Mouse (Mus musculus): ENCODE data around the gene Cab39l.

Gene Cab39l

DNA sequence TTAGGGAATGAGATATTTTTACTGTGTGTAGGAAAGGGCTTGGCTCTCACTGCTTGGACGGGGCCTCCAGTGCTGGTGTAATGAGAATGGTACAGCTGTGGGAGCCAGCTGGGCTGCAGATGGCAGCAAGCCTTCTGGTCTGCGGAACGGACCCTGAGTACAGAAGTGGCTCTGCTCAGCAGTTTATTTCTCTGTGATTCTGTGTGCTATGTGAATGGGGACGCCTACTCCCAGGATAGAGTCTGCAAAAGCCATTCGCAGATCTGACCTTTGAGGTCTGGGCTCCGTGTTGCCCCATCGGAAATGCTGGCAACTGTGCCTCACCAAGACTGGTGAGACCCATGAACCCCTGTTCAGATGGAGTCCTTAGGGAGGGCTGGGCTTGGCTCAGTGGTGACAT lies 187.1 kb downstream of the Cab39l start:
- DNase-seq (ENCODE audit: low read depth, low spot score): peak; percentile 16

GRCm38 (mm10) chr14:59629308-59629707 lies 188.5 kb downstream of the Cab39l start:
- no peak for DNase-seq (ENCODE audit: low read depth, low spot score)

DNA sequence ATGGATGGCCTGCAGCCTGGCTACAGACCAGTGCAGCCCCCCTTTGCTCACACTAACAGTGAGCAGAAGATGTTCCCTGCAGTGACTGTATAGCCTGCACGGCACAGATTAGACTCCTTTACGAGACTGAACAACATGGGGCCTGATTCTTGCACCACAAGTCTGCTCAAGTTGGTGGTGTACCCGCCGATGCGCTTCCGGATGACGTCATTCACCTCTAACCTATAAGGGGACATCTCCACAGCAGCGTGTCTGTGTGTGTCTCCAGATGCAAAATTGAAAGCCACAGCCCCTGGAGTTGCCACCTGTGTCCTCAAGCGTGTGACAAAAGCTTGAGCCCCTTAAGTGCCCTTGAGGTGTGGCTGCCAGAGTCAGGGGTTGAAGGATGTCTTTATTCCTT lies 189.3 kb downstream of the Cab39l start:
- no peak for DNase-seq (ENCODE audit: low read depth, low spot score)

- no peak for DNase-seq (ENCODE audit: low read depth, low spot score)
Observed at GRCm38 (mm10) chr14:59632067-59632466, 191.3 kb downstream of the Cab39l start.

GRCm38 (mm10) chr14:59633295-59633898 lies 192.6 kb downstream of the Cab39l start:
- no peak for DNase-seq (ENCODE audit: low read depth, low spot score)

- no peak for DNase-seq (ENCODE audit: low read depth, low spot score)
Observed at GRCm38 (mm10) chr14:59633988-59634387, 193.2 kb downstream of the Cab39l start.

All from brain, embryonic 18.5 days (tissue).